Mouse (Mus musculus): ENCODE data around the gene Samd4. TPM values are rescaled to one million over a fixed set of nuclear protein-coding genes. Genes with fewer than 3 reads are reported as not detected.

Gene Samd4
- total and polyA plus RNA-seq, 3 experiments = 0.22 TPM; not detected in 2

- Histone ChIP-seq H3K4me3 (ENCODE audit: low read depth, low read length) (no peak overlapping the region), H3K4me1 (ENCODE audit: insufficient read depth, low read depth, low read length) (no peaks in the 10 kb centered on the region), H3K36me3 (replicated peaks) (no peaks in the 10 kb centered on the region), H3K27me3 (ENCODE audit: insufficient read depth, low read length) (no peaks in the 10 kb centered on the region), H3K9me3 (replicated peaks) (no peaks in the 10 kb centered on the region)
- ATAC-seq (ENCODE audit: extremely low read depth, insufficient number of reproducible peaks, low FRiP score, poor library complexity, severe bottlenecking) = no peak
- DNase-seq (ENCODE audit: low spot score) = no peak
- TF ChIP-seq CTCF (IDR thresholded peaks at IDR 0.05; ENCODE audit: low read depth, low read length) (no peak), GATA1 (IDR thresholded peaks at IDR 0.05; ENCODE audit: borderline replicate concordance, low read length) (no peak), TAL1 (conservative IDR thresholded peaks at IDR 0.05; ENCODE audit: low read depth, low read length) (no peak), POLR2AphosphoS5 (IDR thresholded peaks at IDR 0.05; ENCODE audit: insufficient replicate concordance, low read depth, low read length) (no peak), GATA2 (IDR thresholded peaks at IDR 0.05; ENCODE audit: borderline replicate concordance, low read depth, low read length) (no peak)
These were observed 117.6 kb downstream of the Samd4 start for GRCm38 (mm10) chr14:47000096-47000736.

GRCm38 (mm10) chr14:47000786-47001761 is 118.4 kb downstream of the Samd4 start:
- Histone ChIP-seq H3K27me3 (ENCODE audit: insufficient read depth, low read length) (no peaks in the 10 kb centered on the region), H3K4me3 (ENCODE audit: low read depth, low read length) (no peak overlapping the region), H3K4me1 (ENCODE audit: insufficient read depth, low read depth, low read length) (no peaks in the 10 kb centered on the region), H3K9me3 (replicated peaks) (no peaks in the 10 kb centered on the region), H3K36me3 (replicated peaks) (no peaks in the 10 kb centered on the region)
- no peak for TF ChIP-seq TAL1 (conservative IDR thresholded peaks at IDR 0.05; ENCODE audit: low read depth, low read length)
- no peak for TF ChIP-seq GATA1 (IDR thresholded peaks at IDR 0.05; ENCODE audit: borderline replicate concordance, low read length)
- TF ChIP-seq GATA2 (IDR thresholded peaks at IDR 0.05; ENCODE audit: borderline replicate concordance, low read depth, low read length) = no peak
- no peak for TF ChIP-seq CTCF (IDR thresholded peaks at IDR 0.05; ENCODE audit: low read depth, low read length)
- no peak for TF ChIP-seq POLR2AphosphoS5 (IDR thresholded peaks at IDR 0.05; ENCODE audit: insufficient replicate concordance, low read depth, low read length)
- ATAC-seq (ENCODE audit: extremely low read depth, insufficient number of reproducible peaks, low FRiP score, poor library complexity, severe bottlenecking) = no peak
- DNase-seq (ENCODE audit: low spot score) = no peak

GRCm38 (mm10) chr14:47004161-47004560 is 121.5 kb downstream of the Samd4 start:
- Histone ChIP-seq H3K4me3 (ENCODE audit: low read depth, low read length) (no peak overlapping the region), H3K27me3 (ENCODE audit: insufficient read depth, low read length) (no peaks in the 10 kb centered on the region), H3K4me1 (ENCODE audit: insufficient read depth, low read depth, low read length) (no peaks in the 10 kb centered on the region), H3K36me3 (replicated peaks) (no peaks in the 10 kb centered on the region), H3K9me3 (replicated peaks) (no peaks in the 10 kb centered on the region)
- ATAC-seq (ENCODE audit: extremely low read depth, insufficient number of reproducible peaks, low FRiP score, poor library complexity, severe bottlenecking) = no peak
- DNase-seq (ENCODE audit: low spot score) = no peak
- TF ChIP-seq POLR2AphosphoS5 (IDR thresholded peaks at IDR 0.05; ENCODE audit: insufficient replicate concordance, low read depth, low read length) (no peak), CTCF (IDR thresholded peaks at IDR 0.05; ENCODE audit: low read depth, low read length) (no peak), TAL1 (conservative IDR thresholded peaks at IDR 0.05; ENCODE audit: low read depth, low read length) (no peak), GATA1 (IDR thresholded peaks at IDR 0.05; ENCODE audit: borderline replicate concordance, low read length) (no peak), GATA2 (IDR thresholded peaks at IDR 0.05; ENCODE audit: borderline replicate concordance, low read depth, low read length) (no peak)

- DNase-seq (ENCODE audit: low spot score) (no peak), ATAC-seq (ENCODE audit: extremely low read depth, insufficient number of reproducible peaks, low FRiP score, poor library complexity, severe bottlenecking) (no peak)
- no peaks in the 10 kb centered on the region for H3K9me3 ChIP-seq (replicated peaks)
- TF ChIP-seq CTCF (IDR thresholded peaks at IDR 0.05; ENCODE audit: low read depth, low read length) (no peak), TAL1 (conservative IDR thresholded peaks at IDR 0.05; ENCODE audit: low read depth, low read length) (no peak), GATA2 (IDR thresholded peaks at IDR 0.05; ENCODE audit: borderline replicate concordance, low read depth, low read length) (no peak)
- no peak overlapping the region for H3K4me3 ChIP-seq (ENCODE audit: low read depth, low read length)
- no peaks in the 10 kb centered on the region for H3K36me3 ChIP-seq (replicated peaks)
- no peaks in the 10 kb centered on the region for H3K4me1 ChIP-seq (ENCODE audit: insufficient read depth, low read depth, low read length)
- H3K27me3 ChIP-seq (ENCODE audit: insufficient read depth, low read length) = 0 out of 2 replicates have a peak, but pooled peaks cover under 1% of the 10 kb centered on the region
These were observed 128.8 kb downstream of the Samd4 start for GRCm38 (mm10) chr14:47011171-47012139.

- Histone ChIP-seq H3K9me3 (replicated peaks) (no peaks in the 10 kb centered on the region), H3K36me3 (replicated peaks) (no peaks in the 10 kb centered on the region), H3K4me3 (ENCODE audit: low read depth, low read length) (no peak overlapping the region), H3K4me1 (ENCODE audit: insufficient read depth, low read depth, low read length) (no peaks in the 10 kb centered on the region), H3K27me3 (ENCODE audit: insufficient read depth, low read length) (0 out of 2 replicates have a peak, but pooled peaks cover 4% of the 10 kb centered on the region)
- no peak for TF ChIP-seq GATA1 (IDR thresholded peaks at IDR 0.05; ENCODE audit: borderline replicate concordance, low read length)
- ATAC-seq (ENCODE audit: extremely low read depth, insufficient number of reproducible peaks, low FRiP score, poor library complexity, severe bottlenecking) (no peak), DNase-seq (ENCODE audit: low spot score) (no peak)
These were observed 133.0 kb downstream of the Samd4 start for GRCm38 (mm10) chr14:47015618-47016017.

Measured in G1E (cell line).